Mouse (Mus musculus) adrenal gland, postnatal 4 days (tissue): ENCODE measurements at regions not wholly inside any gene's neighbourhood (a gene's known extent, or its start where the extent isn't known, plus 50 kb on each side); places are given as distances from the start of the nearest gene placed in this dataset.

ENCODE experiments used
- DNase-seq, 2 experiments: peaks; one replicate each; pipeline ENCODE4 v3.0.0; 2021 to 2022; ENCODE audit warnings: low spot score in 2 of 2, mixed read lengths in 2 of 2

GRCm38 (mm10) chr12:24252071-24252874 lies 155.2 kb upstream of the 9030624G23Rik start:
- DNase-seq: peak in 1 of 2 experiments; percentile 3
